Mouse (Mus musculus): ENCODE measurements at regions not wholly inside any gene's neighbourhood (a gene's known extent, or its start where the extent isn't known, plus 50 kb on each side); places are given as distances from the start of the nearest gene placed in this dataset.

GRCm38 (mm10) chr11:31531416-31531815, 140.3 kb downstream of the Bod1 start:
- no peak for DNase-seq (ENCODE audit: low spot score)

- no peak for DNase-seq (ENCODE audit: low spot score)
These were observed 140.8 kb downstream of the Bod1 start for GRCm38 (mm10) chr11:31530851-31531250.

- no peak for DNase-seq (ENCODE audit: low spot score)
These were observed 142.0 kb downstream of the Bod1 start for GRCm38 (mm10) chr11:31529686-31530085.

GRCm38 (mm10) chr11:31524708-31525107, 147.0 kb downstream of the Bod1 start:
- no peak for DNase-seq (ENCODE audit: low spot score)

- DNase-seq (ENCODE audit: low spot score) = no peak
These were observed 147.5 kb downstream of the Bod1 start for GRCm38 (mm10) chr11:31524065-31524618.

GRCm38 (mm10) chr11:31522127-31522526, 149.6 kb downstream of the Bod1 start:
- DNase-seq (ENCODE audit: low spot score) = no peak

- DNase-seq (ENCODE audit: low spot score) = no peak
These were observed 150.8 kb downstream of the Bod1 start for GRCm38 (mm10) chr11:31520909-31521308.

GRCm38 (mm10) chr11:31503239-31503916, 133.5 kb upstream of the Stc2 start:
- DNase-seq (ENCODE audit: low spot score) = no peak

DNA sequence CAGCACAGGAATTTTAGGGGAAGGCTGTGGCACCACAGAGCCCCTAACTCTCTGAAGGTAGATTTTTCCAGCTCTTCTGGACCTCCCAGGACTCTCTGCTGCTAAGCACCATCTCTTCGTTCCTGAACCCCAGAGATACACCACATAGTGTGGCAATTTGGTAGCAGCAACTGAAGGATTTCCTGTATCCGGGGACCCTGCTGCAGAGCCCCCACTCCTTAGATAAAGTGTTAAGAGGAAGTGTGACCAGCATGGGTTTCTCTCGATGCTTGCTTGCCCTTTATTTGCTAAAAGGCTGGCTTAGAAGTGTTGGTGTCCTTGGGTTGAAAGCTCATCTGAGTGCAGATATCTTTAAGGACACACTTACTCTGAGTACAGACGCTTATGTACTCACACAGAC, 115.6 kb upstream of the Stc2 start:
- no peak for DNase-seq (ENCODE audit: low spot score)

- no peak for DNase-seq (ENCODE audit: low spot score)
These were observed 111.1 kb upstream of the Stc2 start for GRCm38 (mm10) chr11:31481057-31481340.

DNA sequence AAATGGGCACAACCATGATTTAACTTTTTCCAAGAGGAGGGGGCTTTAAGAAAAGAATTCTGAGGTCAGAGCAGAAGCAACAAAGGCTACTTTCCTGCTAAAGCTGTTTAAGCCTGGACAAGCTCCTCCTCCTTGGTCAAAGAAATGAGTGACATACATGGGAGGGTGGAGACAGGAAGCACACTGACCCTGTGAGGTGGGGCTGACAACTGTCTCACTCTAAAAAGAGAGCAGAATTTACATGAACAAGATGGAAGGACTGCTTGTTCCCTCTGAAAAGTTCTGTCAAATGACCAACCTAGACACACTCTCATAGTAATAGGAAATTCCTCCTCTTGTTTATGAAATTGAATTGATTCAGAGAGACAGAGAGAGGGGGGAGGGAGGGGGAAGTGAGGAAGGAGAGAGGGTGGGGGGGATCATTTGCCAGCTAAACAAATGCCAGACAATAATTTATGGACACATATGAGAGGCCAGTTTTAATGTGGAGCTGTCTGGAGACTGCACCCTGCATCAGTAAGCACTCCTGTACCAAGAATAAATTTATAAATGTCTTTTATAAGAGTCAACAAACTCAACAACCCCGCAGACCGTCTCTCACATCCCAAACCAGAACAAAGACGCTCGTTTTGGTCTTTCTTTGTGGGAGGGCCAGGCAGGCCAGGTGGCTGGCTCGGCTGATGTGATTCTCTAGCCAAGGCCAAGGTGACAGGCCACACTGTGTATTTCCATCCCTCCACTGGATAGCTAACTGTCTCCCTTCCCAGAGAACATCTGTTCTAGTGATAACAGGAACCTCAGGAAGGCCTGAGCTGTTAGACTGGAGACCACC, 110.6 kb upstream of the Stc2 start:
- DNase-seq (ENCODE audit: low spot score) = no peak

DNA sequence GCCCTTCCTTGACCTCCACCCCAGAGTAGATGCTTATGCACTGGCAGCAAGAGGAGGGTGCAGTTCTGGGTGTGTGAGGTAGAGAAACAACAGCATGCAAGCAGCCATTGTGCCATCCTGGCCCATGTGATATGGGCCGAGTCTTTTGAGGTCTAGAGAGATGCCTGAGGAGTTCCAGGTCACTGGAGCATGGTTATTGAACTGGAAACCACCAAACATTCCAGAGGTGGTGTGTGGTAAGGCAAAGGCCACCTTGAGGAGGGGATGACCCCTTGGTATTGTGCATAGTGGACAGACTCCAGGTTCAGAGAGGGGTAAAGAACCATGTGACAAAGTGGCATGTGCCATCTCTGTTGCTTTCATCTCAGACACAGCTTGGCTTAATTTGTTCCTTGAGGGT, 107.9 kb upstream of the Stc2 start:
- no peak for DNase-seq (ENCODE audit: low spot score)

DNA sequence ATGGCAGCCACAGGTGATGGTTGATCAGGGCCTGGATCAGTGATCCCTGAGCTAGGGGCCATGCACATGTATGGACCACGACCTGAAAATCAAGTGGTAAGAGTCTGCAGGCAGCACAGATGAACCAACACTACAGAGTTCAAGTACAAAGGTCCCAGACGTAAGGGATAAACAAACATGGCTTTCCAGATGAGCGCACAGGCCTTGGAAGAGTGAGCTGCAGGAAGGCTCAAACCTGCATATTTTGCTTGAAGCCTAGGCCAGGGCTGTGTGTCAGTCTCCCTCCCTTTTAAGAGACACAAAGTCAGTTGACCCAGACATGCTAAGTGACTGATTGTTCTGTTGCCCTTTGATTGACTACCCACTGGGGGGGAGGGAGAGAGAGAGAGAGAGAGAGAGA, 107.2 kb upstream of the Stc2 start:
- DNase-seq (ENCODE audit: low spot score) = no peak

DNA sequence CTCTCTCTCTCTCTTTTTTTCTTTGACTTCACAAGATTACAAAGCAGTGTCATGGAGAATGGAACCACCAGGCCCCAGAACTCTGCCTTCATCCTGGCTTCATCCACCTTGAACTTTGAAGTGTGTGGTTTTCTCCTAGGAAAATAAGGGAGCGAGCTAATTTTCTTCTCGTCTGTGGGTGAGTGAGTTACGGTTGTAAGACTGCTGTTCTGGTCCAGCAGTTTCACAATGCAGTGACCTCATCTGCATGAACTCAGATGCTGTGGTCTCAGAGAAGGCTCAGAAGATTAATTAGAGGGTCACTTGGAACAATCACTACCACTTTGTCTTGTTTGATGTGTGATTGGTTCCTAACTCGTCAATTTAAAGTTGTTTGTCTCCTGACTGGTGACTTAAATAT, 103.1 kb upstream of the Stc2 start:
- no peak for DNase-seq (ENCODE audit: low spot score)

- no peak for DNase-seq (ENCODE audit: low spot score)
These were observed 101.0 kb upstream of the Stc2 start for GRCm38 (mm10) chr11:31470681-31471414.

GRCm38 (mm10) chr11:31464844-31465243, 95.0 kb upstream of the Stc2 start:
- no peak for DNase-seq (ENCODE audit: low spot score)

GRCm38 (mm10) chr11:31462440-31462839, 92.6 kb upstream of the Stc2 start:
- DNase-seq (ENCODE audit: low spot score) = no peak

DNA sequence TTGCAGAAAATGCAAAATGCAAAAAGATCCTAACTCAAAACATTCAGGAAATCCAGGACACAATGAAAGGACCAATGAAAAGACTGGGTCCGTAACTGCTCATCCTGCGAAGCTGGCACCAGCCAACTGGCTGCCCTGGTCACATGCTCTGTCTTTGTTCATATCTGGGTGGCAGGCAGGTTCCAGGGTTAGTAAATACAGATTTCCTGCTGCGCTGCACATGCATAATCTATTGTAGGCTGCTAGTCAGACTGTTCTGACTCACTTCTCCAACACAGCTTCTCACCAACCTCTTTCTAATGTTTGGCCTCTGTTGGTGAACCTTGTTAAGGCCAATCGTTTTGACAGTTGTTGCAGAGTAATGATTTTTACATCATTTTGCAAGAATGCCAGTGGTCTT, 92.0 kb upstream of the Stc2 start:
- DNase-seq (ENCODE audit: low spot score) = no peak

DNA sequence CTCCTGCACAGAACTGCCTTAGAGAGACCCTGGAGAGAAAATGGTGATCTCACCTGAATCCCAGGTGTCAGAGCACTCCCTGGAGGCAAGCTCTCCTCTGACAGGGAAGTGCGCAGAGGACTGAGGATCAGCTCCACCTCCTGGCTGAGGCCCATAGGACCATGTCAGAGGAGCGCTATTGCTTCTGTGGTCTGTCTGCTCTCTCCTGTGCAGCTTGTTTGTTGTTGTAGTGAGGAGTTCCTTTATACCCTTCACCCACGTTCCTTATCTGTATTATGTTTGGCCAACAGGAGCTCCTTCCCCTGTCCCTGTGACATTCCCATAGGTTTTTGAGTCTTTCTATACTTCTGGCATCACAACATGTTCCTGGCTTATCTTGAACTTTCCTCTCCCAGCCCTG, 91.5 kb upstream of the Stc2 start:
- no peak for DNase-seq (ENCODE audit: low spot score)

DNA sequence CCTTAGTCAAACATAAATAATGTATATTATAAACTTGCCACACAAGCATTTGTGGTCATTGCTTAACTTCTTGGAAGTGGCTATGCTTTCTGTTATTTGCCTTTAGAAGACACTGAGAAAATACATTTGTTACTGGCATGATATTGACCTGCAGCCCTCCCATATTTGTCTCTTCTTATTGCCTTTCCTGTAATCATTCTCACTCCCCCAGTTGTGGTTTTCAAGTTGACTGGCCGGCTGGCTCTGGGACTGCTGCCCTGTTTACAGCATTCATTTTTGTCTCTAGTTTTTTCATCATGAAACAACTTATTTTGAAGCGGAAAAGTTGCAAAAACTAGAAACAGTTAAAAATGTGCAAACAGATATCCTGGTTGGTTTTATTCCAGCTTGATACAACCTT, 57.5 kb upstream of the Stc2 start:
- no peak for DNase-seq (ENCODE audit: low spot score)

Measured in urinary bladder, postnatal 25 days (tissue).